Mouse (Mus musculus) E14TG2a.4 (cell line): ENCODE measurements around the gene Klhl21.

Source experiments
- CTCF ChIP-seq: conservative IDR thresholded peaks from 2 replicates; pipeline ENCODE4 v1.5.1; 2014; ENCODE audit warnings: low read length
- NANOG ChIP-seq: IDR thresholded peaks from 2 replicates; pipeline ENCODE4 v1.6.1; 2014; ENCODE audit warnings: borderline replicate concordance, low read length, mixed read lengths
- POU5F1 ChIP-seq: IDR thresholded peaks from 2 replicates; pipeline ENCODE4 v1.6.1; 2014; ENCODE audit warnings: low read length, borderline replicate concordance

- TF ChIP-seq CTCF (no peak), POU5F1 (no peak), NANOG (no peak)
Observed at GRCm38 (mm10) chr4:152028456-152028855, 19.9 kb downstream of the Klhl21 start.
